Mouse (Mus musculus): ENCODE results near the gene Rhbdf1.

GRCm38 (mm10) chr11:32218501-32219050 lies 3.5 kb downstream of the Rhbdf1 start:
- TF ChIP-seq CTCF (IDR thresholded peaks at IDR 0.05; ENCODE audit: low read depth) (no peak), EP300 (IDR thresholded peaks at IDR 0.05; ENCODE audit: low read depth) (no peak)

All from heart, postnatal 0 days (tissue).